Mouse (Mus musculus) small intestine, adult 2 months (tissue): ENCODE results near the gene Sik3.

ENCODE experiments used
- CTCF ChIP-seq: fragments of 200-500 bp; IDR thresholded peaks from 2 replicates; pipeline ENCODE4 v1.5.1; 2012; ENCODE audit warnings: low read depth, mild to moderate bottlenecking, control low read depth, inconsistent platforms, low read length, moderate library complexity, mixed read lengths; ENCODE audit not compliant: insufficient replicate concordance, insufficient read length; ENCODE audit errors: extremely low read depth
- POLR2A ChIP-seq: fragments of 200-500 bp; IDR thresholded peaks from 2 replicates; pipeline ENCODE4 v1.6.1; 2012; ENCODE audit warnings: low read depth, mild to moderate bottlenecking, control low read depth, inconsistent platforms, low read length, moderate library complexity

GRCm38 (mm10) chr9:46138831-46139230 is 126.2 kb downstream of the Sik3 start:
- TF ChIP-seq CTCF (no peak), POLR2A (no peak)
